Mouse (Mus musculus): ENCODE results near the gene Abi3.
"Not testable (repeated sequence)": the region's sequence is repeated elsewhere in the genome, so short reads cannot be mapped to it uniquely, and the experiment has no call there.

The Abi3 gene

GRCm38 (mm10) chr11:95842074-95842681 lies at the start of gene Abi3:
TSS of gene Abi3 (minus strand) at chr11:95842476.
- DNase-seq, result peak; percentile 75

- DNase-seq, result no peak
Measured at GRCm38 (mm10) chr11:95890462-95891051, 48.3 kb upstream of the Abi3 start.

- not testable (repeated sequence) for DNase-seq
Measured at GRCm38 (mm10) chr11:95879861-95880260, 37.6 kb upstream of the Abi3 start.

- DNase-seq, result peak; percentile 55
Measured at GRCm38 (mm10) chr11:95876296-95876695, 34.0 kb upstream of the Abi3 start.

GRCm38 (mm10) chr11:95875804-95876203 lies 33.5 kb upstream of the Abi3 start:
- DNase-seq, result no peak

- no peak for DNase-seq
Measured at GRCm38 (mm10) chr11:95869918-95870470, 27.7 kb upstream of the Abi3 start.

GRCm38 (mm10) chr11:95869442-95869841 lies 27.2 kb upstream of the Abi3 start:
- no peak for DNase-seq

GRCm38 (mm10) chr11:95861397-95861796 lies 19.1 kb upstream of the Abi3 start:
- DNase-seq, result no peak

GRCm38 (mm10) chr11:95860071-95860490 lies 17.8 kb upstream of the Abi3 start:
- DNase-seq, result no peak

GRCm38 (mm10) chr11:95859468-95859855 lies 17.2 kb upstream of the Abi3 start:
- DNase-seq, result no peak

- peak; percentile 98 for DNase-seq
Measured at GRCm38 (mm10) chr11:95858528-95859467, 16.5 kb upstream of the Abi3 start.

- DNase-seq, result no peak
Measured at GRCm38 (mm10) chr11:95857716-95858527, 15.6 kb upstream of the Abi3 start.

- DNase-seq, result no peak
Measured at GRCm38 (mm10) chr11:95857306-95857705, 15.0 kb upstream of the Abi3 start.

- DNase-seq, result peak; percentile 82
Measured at GRCm38 (mm10) chr11:95853684-95854083, 11.4 kb upstream of the Abi3 start.

GRCm38 (mm10) chr11:95850898-95851297 lies 8.6 kb upstream of the Abi3 start:
- DNase-seq, result no peak

- no peak for DNase-seq
Measured at GRCm38 (mm10) chr11:95844935-95845334, 2.7 kb upstream of the Abi3 start.

- DNase-seq, result no peak
Measured at GRCm38 (mm10) chr11:95843421-95843950, 1.2 kb upstream of the Abi3 start.

- no peak for DNase-seq
Measured at GRCm38 (mm10) chr11:95842953-95843352, 677 bp upstream of the Abi3 start.

GRCm38 (mm10) chr11:95841498-95841830 lies 812 bp downstream of the Abi3 start:
- no peak for DNase-seq

- no peak for DNase-seq
Measured at GRCm38 (mm10) chr11:95840694-95841497, 1.4 kb downstream of the Abi3 start.
